Mouse (Mus musculus): ENCODE measurements around the gene Cpm. TPM values are rescaled to one million over a fixed set of nuclear protein-coding genes. Genes with fewer than 3 reads are reported as not detected.

Gene Cpm
- polyA plus RNA-seq, 1 experiment from 2014 or later, result 31.2 TPM

- Histone ChIP-seq H3K27ac (ENCODE audit: low read length) (no peak overlapping the region), H3K4me2 (replicated peaks; ENCODE audit: low read depth, low read length) (no peak overlapping the region), H3K4me1 (ENCODE audit: insufficient read depth, low read length) (no peaks in the 10 kb centered on the region), H3K4me3 (ENCODE audit: low read length) (no peak overlapping the region), H3K36me3 (ENCODE audit: insufficient read depth, low read length) (no peaks in the 10 kb centered on the region), H3K27me3 (ENCODE audit: insufficient read depth, low read length) (no peaks in the 10 kb centered on the region), H3K9me3 (ENCODE audit: low read length) (no peaks in the 10 kb centered on the region; the same call in 1 of the 2 replicates), H3K9ac (replicated peaks; ENCODE audit: low read length) (no peak overlapping the region)
- no peak for ATAC-seq (ENCODE audit: low FRiP score, low TSS enrichment)
- 75% methylated on average over 5 of the region's 5 CpGs for WGBS
These were observed 94.9 kb downstream of the Cpm start for GRCm38 (mm10) chr10:117724136-117724718.

- Histone ChIP-seq H3K27me3 (ENCODE audit: insufficient read depth, low read length) (no peaks in the 10 kb centered on the region), H3K9ac (replicated peaks; ENCODE audit: low read length) (no peak overlapping the region), H3K27ac (ENCODE audit: low read length) (no peak overlapping the region), H3K4me2 (replicated peaks; ENCODE audit: low read depth, low read length) (no peak overlapping the region), H3K9me3 (ENCODE audit: low read length) (no peaks in the 10 kb centered on the region; the same call in 1 of the 2 replicates), H3K4me3 (ENCODE audit: low read length) (no peak overlapping the region), H3K36me3 (ENCODE audit: insufficient read depth, low read length) (no peaks in the 10 kb centered on the region), H3K4me1 (ENCODE audit: insufficient read depth, low read length) (no peaks in the 10 kb centered on the region)
- 93% methylated on average over 3 of the region's 3 CpGs for WGBS
- no peak for ATAC-seq (ENCODE audit: low FRiP score, low TSS enrichment)
These were observed 95.6 kb downstream of the Cpm start for GRCm38 (mm10) chr10:117724804-117725361.

- Histone ChIP-seq H3K27ac (ENCODE audit: low read length) (no peak overlapping the region), H3K36me3 (ENCODE audit: insufficient read depth, low read length) (no peaks in the 10 kb centered on the region), H3K9ac (replicated peaks; ENCODE audit: low read length) (no peak overlapping the region), H3K4me3 (ENCODE audit: low read length) (no peak overlapping the region), H3K4me2 (replicated peaks; ENCODE audit: low read depth, low read length) (no peak overlapping the region), H3K4me1 (ENCODE audit: insufficient read depth, low read length) (no peaks in the 10 kb centered on the region), H3K27me3 (ENCODE audit: insufficient read depth, low read length) (no peaks in the 10 kb centered on the region), H3K9me3 (ENCODE audit: low read length) (no peaks in the 10 kb centered on the region; the same call in 1 of the 2 replicates)
- 65% methylated on average over 7 of the region's 7 CpGs for whole genome bisulfite sequencing
- no peak for ATAC-seq (ENCODE audit: low FRiP score, low TSS enrichment)
These were observed 96.4 kb downstream of the Cpm start for GRCm38 (mm10) chr10:117725671-117726070.

GRCm38 (mm10) chr10:117726350-117726749 lies 97.0 kb downstream of the Cpm start:
- Histone ChIP-seq H3K4me2 (replicated peaks; ENCODE audit: low read depth, low read length) (no peak overlapping the region), H3K4me1 (ENCODE audit: insufficient read depth, low read length) (no peaks in the 10 kb centered on the region), H3K36me3 (ENCODE audit: insufficient read depth, low read length) (no peaks in the 10 kb centered on the region), H3K9me3 (ENCODE audit: low read length) (no peaks in the 10 kb centered on the region; the same call in 1 of the 2 replicates), H3K27me3 (ENCODE audit: insufficient read depth, low read length) (no peaks in the 10 kb centered on the region), H3K27ac (ENCODE audit: low read length) (no peak overlapping the region), H3K4me3 (ENCODE audit: low read length) (no peak overlapping the region), H3K9ac (replicated peaks; ENCODE audit: low read length) (no peak overlapping the region)
- 93% methylated on average over 4 of the region's 4 CpGs for WGBS
- ATAC-seq (ENCODE audit: low FRiP score, low TSS enrichment), result no peak

- 92% methylated on average over 4 of the region's 4 CpGs for WGBS
- Histone ChIP-seq H3K27me3 (ENCODE audit: insufficient read depth, low read length) (no peaks in the 10 kb centered on the region), H3K4me3 (ENCODE audit: low read length) (no peak overlapping the region), H3K36me3 (ENCODE audit: insufficient read depth, low read length) (no peaks in the 10 kb centered on the region), H3K9me3 (ENCODE audit: low read length) (no peaks in the 10 kb centered on the region; the same call in 1 of the 2 replicates), H3K9ac (replicated peaks; ENCODE audit: low read length) (no peak overlapping the region), H3K4me1 (ENCODE audit: insufficient read depth, low read length) (no peaks in the 10 kb centered on the region), H3K4me2 (replicated peaks; ENCODE audit: low read depth, low read length) (no peak overlapping the region), H3K27ac (ENCODE audit: low read length) (no peak overlapping the region)
- no peak for ATAC-seq (ENCODE audit: low FRiP score, low TSS enrichment)
These were observed 97.6 kb downstream of the Cpm start for GRCm38 (mm10) chr10:117726888-117727385.

GRCm38 (mm10) chr10:117727518-117728110 lies 98.3 kb downstream of the Cpm start:
- Histone ChIP-seq H3K36me3 (ENCODE audit: insufficient read depth, low read length) (no peaks in the 10 kb centered on the region), H3K4me3 (ENCODE audit: low read length) (no peak overlapping the region), H3K9me3 (ENCODE audit: low read length) (no peaks in the 10 kb centered on the region; the same call in 1 of the 2 replicates), H3K27me3 (ENCODE audit: insufficient read depth, low read length) (no peaks in the 10 kb centered on the region), H3K9ac (replicated peaks; ENCODE audit: low read length) (no peak overlapping the region), H3K4me1 (ENCODE audit: insufficient read depth, low read length) (no peaks in the 10 kb centered on the region), H3K4me2 (replicated peaks; ENCODE audit: low read depth, low read length) (no peak overlapping the region), H3K27ac (ENCODE audit: low read length) (no peak overlapping the region)
- ATAC-seq (ENCODE audit: low FRiP score, low TSS enrichment), result no peak
- WGBS, result 78% methylated on average over 9 of the region's 9 CpGs

DNA sequence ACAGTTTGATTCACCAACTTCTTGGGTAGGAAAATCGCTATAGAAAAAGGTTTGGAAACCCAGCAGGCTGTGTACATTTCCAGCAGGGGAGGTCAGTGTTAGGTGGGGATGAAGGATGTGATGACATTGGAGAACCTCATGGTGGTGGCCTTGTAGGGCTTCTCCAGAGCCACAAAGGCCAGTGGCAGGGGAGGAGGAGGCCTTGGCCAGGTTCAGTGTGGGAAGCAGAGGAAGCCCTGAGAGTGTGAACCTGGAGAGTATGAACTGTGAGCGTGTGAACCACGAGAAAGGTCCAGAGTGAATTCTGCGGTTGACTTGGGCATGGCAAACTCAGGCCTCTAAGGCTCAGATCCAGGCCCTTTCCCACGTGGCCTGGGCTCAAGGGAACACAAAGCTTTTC lies 99.3 kb downstream of the Cpm start:
- Histone ChIP-seq H3K27ac (ENCODE audit: low read length) (no peak overlapping the region), H3K27me3 (ENCODE audit: insufficient read depth, low read length) (no peaks in the 10 kb centered on the region), H3K4me1 (ENCODE audit: insufficient read depth, low read length) (no peaks in the 10 kb centered on the region), H3K36me3 (ENCODE audit: insufficient read depth, low read length) (no peaks in the 10 kb centered on the region), H3K9ac (replicated peaks; ENCODE audit: low read length) (no peak overlapping the region), H3K4me2 (replicated peaks; ENCODE audit: low read depth, low read length) (no peak overlapping the region), H3K4me3 (ENCODE audit: low read length) (no peak overlapping the region), H3K9me3 (ENCODE audit: low read length) (no peaks in the 10 kb centered on the region; the same call in 1 of the 2 replicates)
- WGBS, result 78% methylated on average over 5 of the region's 5 CpGs
- no peak for ATAC-seq (ENCODE audit: low FRiP score, low TSS enrichment)

GRCm38 (mm10) chr10:117729139-117729814 lies 100.0 kb downstream of the Cpm start:
- WGBS, result 71% methylated on average over 11 of the region's 11 CpGs
- Histone ChIP-seq H3K27me3 (ENCODE audit: insufficient read depth, low read length) (no peaks in the 10 kb centered on the region), H3K9ac (replicated peaks; ENCODE audit: low read length) (no peak overlapping the region), H3K9me3 (ENCODE audit: low read length) (no peaks in the 10 kb centered on the region), H3K4me2 (replicated peaks; ENCODE audit: low read depth, low read length) (no peak overlapping the region), H3K27ac (ENCODE audit: low read length) (no peak overlapping the region), H3K36me3 (ENCODE audit: insufficient read depth, low read length) (no peaks in the 10 kb centered on the region), H3K4me3 (ENCODE audit: low read length) (no peak overlapping the region), H3K4me1 (ENCODE audit: insufficient read depth, low read length) (no peaks in the 10 kb centered on the region)
- no peak for ATAC-seq (ENCODE audit: low FRiP score, low TSS enrichment)

- WGBS, result 92% methylated on average over 7 of the region's 7 CpGs
- H3K4me2 ChIP-seq (replicated peaks; ENCODE audit: low read depth, low read length), result no peak overlapping the region
- H3K9me3 ChIP-seq (ENCODE audit: low read length), result no peaks in the 10 kb centered on the region
- no peaks in the 10 kb centered on the region for H3K4me1 ChIP-seq (ENCODE audit: insufficient read depth, low read length)
- no peak overlapping the region for H3K27ac ChIP-seq (ENCODE audit: low read length)
- no peaks in the 10 kb centered on the region for H3K27me3 ChIP-seq (ENCODE audit: insufficient read depth, low read length)
- no peak overlapping the region for H3K4me3 ChIP-seq (ENCODE audit: low read length)
- ATAC-seq (ENCODE audit: low FRiP score, low TSS enrichment), result no peak
- H3K9ac ChIP-seq (replicated peaks; ENCODE audit: low read length), result no peak overlapping the region
- H3K36me3 ChIP-seq (ENCODE audit: insufficient read depth, low read length), result no peaks in the 10 kb centered on the region
These were observed 100.8 kb downstream of the Cpm start for GRCm38 (mm10) chr10:117730140-117730539.

Data from kidney, embryonic 16.5 days (tissue).